Mouse (Mus musculus): Measurements from ENCODE around the gene Unc79.

DNA sequence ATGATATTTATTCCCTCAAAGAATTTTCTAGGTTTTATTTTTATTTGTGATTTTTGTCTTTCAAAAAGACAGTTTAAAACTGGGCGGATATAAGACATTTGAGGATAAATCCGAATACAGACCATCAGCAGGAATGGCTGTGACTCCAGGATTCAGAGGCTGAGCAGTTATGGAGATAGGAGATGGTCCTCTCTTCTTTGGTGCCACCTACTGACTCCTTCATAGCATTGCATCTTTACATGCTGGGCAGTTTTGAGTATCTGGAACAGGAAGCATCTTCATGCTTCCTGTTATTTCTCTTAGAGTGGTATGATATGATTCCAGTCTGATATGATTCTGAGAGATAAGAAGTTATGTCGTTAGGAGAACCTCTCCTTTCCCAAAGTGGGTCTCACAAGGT is 116.3 kb downstream of the Unc79 start:
- TF ChIP-seq CTCF (IDR thresholded peaks at IDR 0.05; ENCODE audit: low read depth, low read length) = peak; percentile 53
- no peak for TF ChIP-seq GATA1 (IDR thresholded peaks at IDR 0.05; ENCODE audit: borderline replicate concordance, low read length)
